Mouse (Mus musculus) ES-E14 (cell line): Measurements from ENCODE around the gene Nid2. TPM values are rescaled to one million over a fixed set of nuclear protein-coding genes. Genes with fewer than 3 reads are reported as not detected.

Experiments used
- DNase-seq: peaks from one replicate; pipeline ENCODE4 v3.0.0-alpha.2; 2013; ENCODE audit warnings: low read depth, low spot score
- H3K27ac ChIP-seq: 2 replicates; pipeline ENCODE4 v1.5.1; 2012; ENCODE audit warnings: low read depth, mild to moderate bottlenecking, low read length, moderate library complexity, mixed read lengths; ENCODE audit not compliant: poor library complexity, insufficient read depth, severe bottlenecking
- H3K36me3 ChIP-seq: 2 replicates; pipeline ENCODE4 v1.6.1; 2012; ENCODE audit warnings: mild to moderate bottlenecking, low read length, moderate library complexity, mixed read lengths; ENCODE audit not compliant: control insufficient read depth, poor library complexity, insufficient read depth, severe bottlenecking
- H3K4me1 ChIP-seq, 2 experiments: fragments of 150-350 bp in 1 of 2; sonication (generic) in 1 of 2; 2 replicates each; pipeline ENCODE4 v1.6.1; 2012; ENCODE audit warnings: low read length in 2 of 2, mild to moderate bottlenecking in 1 of 2, mixed read lengths in 1 of 2; ENCODE audit not compliant: control insufficient read depth in 2 of 2, insufficient read depth in 2 of 2, poor library complexity in 1 of 2
- H3K4me3 ChIP-seq, 2 experiments: fragments of 150-350 bp in 1 of 2; sonication (generic) in 1 of 2; 2 replicates each; pipeline ENCODE4 v1.5.1; 2012; ENCODE audit warnings: low read length in 2 of 2, low read depth in 1 of 2, mild to moderate bottlenecking in 1 of 2, mixed read lengths in 1 of 2; ENCODE audit not compliant: insufficient read depth in 1 of 2, poor library complexity in 1 of 2, severe bottlenecking in 1 of 2
- H3K9ac ChIP-seq: 2 replicates; pipeline ENCODE4 v1.6.1; 2012; ENCODE audit warnings: low read depth, mild to moderate bottlenecking, low read length, mixed read lengths; ENCODE audit not compliant: poor library complexity, insufficient read depth, severe bottlenecking
- H3K9me3 ChIP-seq: fragments of 150-350 bp; sonication (generic); 2 replicates; pipeline ENCODE4 v1.6.1; 2012; ENCODE audit warnings: low read depth, mild to moderate bottlenecking, low read length; ENCODE audit not compliant: control insufficient read depth, insufficient read depth
- CHD2 ChIP-seq: IDR thresholded peaks from 2 replicates; pipeline ENCODE4 v1.6.1; 2014; ENCODE audit warnings: mild to moderate bottlenecking, low read depth, low read length, inconsistent platforms
- HCFC1 ChIP-seq: IDR thresholded peaks from 2 replicates; pipeline ENCODE4 v1.6.1; 2012; ENCODE audit warnings: low read length, inconsistent platforms, borderline replicate concordance; ENCODE audit not compliant: insufficient read depth
- MAFK ChIP-seq: IDR thresholded peaks from 2 replicates; pipeline ENCODE4 v1.6.1; 2014; ENCODE audit warnings: mild to moderate bottlenecking, low read depth, low read length, inconsistent platforms; ENCODE audit not compliant: insufficient read depth
- ZC3H11A ChIP-seq: IDR thresholded peaks from 2 replicates; pipeline ENCODE4 v1.6.1; 2012; ENCODE audit warnings: low read depth, mild to moderate bottlenecking, inconsistent platforms, low read length, borderline replicate concordance
- ZNF384 ChIP-seq: IDR thresholded peaks from 2 replicates; pipeline ENCODE4 v1.6.1; 2012; ENCODE audit warnings: low read depth, low read length, inconsistent platforms
- in situ Hi-C, 2 experiments: fragments of 600-800 bp; cut with MboI; formaldehyde crosslinking; loops; one replicate each; pipeline ENCODE4 v1.15.1; 2025; ENCODE audit warnings: low sequenced_read_pairs in 2 of 2, inconsistent platforms in 1 of 2; ENCODE audit not compliant: unreplicated experiment in 2 of 2
- total RNA-seq: library from RNA; depleted of rRNA; stranded (reverse); fragments of 300-350 nt; gene quantifications from 2 replicates; pipeline ENCODE4 v1.2.3, GENCODE M21; 2012

Gene Nid2
- total RNA-seq, 1 experiment: 399 TPM

DNA sequence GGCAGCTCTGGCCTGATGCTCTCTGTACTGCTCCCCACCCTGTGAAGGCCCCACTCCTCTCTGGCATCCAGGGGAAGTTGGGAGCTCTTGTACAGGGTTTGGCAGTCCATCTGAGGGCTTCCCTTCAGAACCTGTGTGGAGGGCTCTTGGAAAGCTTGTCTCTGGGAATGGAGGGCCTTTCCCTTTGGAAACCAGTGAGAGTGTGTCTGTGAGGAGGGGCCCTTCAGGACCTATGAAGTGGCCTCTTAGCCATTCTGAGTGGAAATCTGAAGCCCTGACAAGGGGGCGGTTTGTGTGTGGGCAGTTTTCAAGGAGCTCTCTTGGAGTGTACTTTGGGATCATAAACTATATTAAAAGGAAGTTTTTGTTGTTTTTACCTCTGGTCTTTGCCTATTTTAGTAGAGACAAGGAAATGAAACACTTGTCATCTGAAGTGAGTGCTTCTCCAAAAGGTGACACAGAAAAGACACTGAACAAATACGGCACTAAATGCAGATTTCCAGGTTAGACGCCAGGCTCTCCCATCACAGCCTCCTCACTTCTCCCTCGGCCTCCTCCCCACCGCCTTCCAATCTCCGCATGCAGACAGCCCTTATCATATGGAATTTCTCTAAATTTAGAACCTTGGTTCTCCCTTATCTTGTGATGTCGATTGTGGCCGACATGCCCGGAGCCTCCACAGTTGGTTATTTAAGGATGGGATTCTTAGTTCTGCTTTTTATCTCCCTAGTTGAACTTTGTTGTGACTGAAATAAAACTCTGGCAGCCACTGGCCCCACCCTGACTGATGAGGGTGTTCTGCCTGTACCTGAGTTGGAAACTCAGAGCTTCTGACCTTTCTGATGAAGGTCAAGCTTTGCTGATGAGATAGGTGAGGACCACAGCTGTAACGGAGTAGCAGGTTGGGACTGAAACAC is 8.5 kb downstream of the Nid2 start:
- H3K4me1 ChIP-seq: peaks cover 0 to 36% of the 10 kb centered on the region in 2 experiments

DNA sequence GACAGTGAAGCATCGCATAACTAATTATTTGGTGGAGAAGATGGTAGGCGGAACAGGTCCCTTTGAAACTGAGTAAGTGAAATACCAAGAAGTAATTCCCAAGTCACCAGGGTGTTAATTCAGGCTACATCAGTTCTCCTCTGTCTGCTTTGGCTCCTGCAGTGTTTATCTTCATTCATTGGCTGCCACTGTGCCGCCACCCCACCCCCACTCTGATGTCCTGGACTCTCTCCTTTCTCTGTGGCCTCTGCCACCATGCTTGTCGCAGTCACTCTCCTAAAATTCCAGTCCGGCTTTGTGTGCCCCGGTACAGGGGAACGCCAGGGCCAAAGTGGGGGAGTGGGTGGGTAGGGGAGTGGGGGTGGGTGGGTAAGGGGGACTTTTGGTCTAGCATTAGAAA is 9.7 kb downstream of the Nid2 start:
- Histone ChIP-seq H3K4me1 (peaks cover 0 to 31% of the 10 kb centered on the region in 2 experiments), H3K36me3 (peaks cover 60% of the 10 kb centered on the region), H3K9ac (no peak overlapping the region), H3K27ac (no peak overlapping the region), H3K9me3 (no peaks in the 10 kb centered on the region), H3K4me3 (no peak overlapping the region)
- in situ Hi-C loops: loop anchor here in 1 of 2 experiments (25.0 kb wide), 2 partner anchors 98 to 227 kb away; partner anchors contain the start of gene Gng2
- TF ChIP-seq MAFK (no peak), CHD2 (no peak), HCFC1 (no peak), ZC3H11A (no peak), ZNF384 (no peak)
- no peak for DNase-seq

More for the DNA sequence above, 8.5 kb downstream of the Nid2 start:
- H3K9me3 ChIP-seq: no peaks in the 10 kb centered on the region
- H3K4me3 ChIP-seq: no peak overlapping the region
- H3K36me3 ChIP-seq: peaks cover 57% of the 10 kb centered on the region
- no peak overlapping the region for H3K9ac ChIP-seq
- no peak for TF ChIP-seq ZNF384
- TF ChIP-seq MAFK: no peak
- no peak for TF ChIP-seq HCFC1
- TF ChIP-seq ZC3H11A: no peak
- no peak for TF ChIP-seq CHD2
- DNase-seq: no peak
- in situ Hi-C loops: loop anchor here in 1 of 2 experiments (10.0 to 25.0 kb wide), 3 partner anchors 45 to 228 kb away; partner anchors contain the start of gene Gng2
- H3K27ac ChIP-seq: no peak overlapping the region

DNA sequence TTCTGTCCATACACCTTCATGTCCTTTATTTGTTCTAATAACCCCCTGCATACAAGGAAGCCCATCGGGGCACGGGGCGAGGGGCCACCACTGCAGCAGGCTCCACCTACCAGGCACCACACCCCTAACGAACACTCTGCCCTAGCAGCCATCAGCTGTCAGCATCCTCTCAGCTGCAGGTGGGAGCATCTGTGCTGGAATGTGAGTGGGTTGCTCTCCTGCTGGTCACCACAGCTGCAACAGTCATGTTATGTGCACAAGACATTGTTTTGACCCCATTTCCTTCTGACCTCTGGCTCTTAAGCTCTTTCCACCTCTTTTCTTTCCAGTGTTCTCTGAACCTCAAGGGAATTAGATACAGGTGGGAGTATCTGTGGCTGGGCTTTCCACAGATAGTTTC is 10.9 kb downstream of the Nid2 start:
- in situ Hi-C loops: loop anchor here in 1 of 2 experiments (25.0 kb wide), 2 partner anchors 100 to 225 kb away; partner anchors contain the start of gene Gng2
- TF ChIP-seq MAFK: no peak
- TF ChIP-seq HCFC1: no peak
- TF ChIP-seq ZNF384: no peak
- TF ChIP-seq ZC3H11A: no peak
- no peak for TF ChIP-seq CHD2
- H3K4me1 ChIP-seq: peaks cover 0 to 31% of the 10 kb centered on the region in 2 experiments

GRCm38 (mm10) chr14:19763527-19763926 is 12.5 kb downstream of the Nid2 start:
- Histone ChIP-seq H3K4me3 (no peak overlapping the region), H3K27ac (no peak overlapping the region), H3K36me3 (peaks cover 65% of the 10 kb centered on the region), H3K9ac (no peak overlapping the region), H3K9me3 (no peaks in the 10 kb centered on the region), H3K4me1 (peaks cover 0 to 27% of the 10 kb centered on the region in 2 experiments)
- no peak for DNase-seq
- TF ChIP-seq ZC3H11A (no peak), ZNF384 (no peak), CHD2 (no peak), HCFC1 (no peak), MAFK (no peak)
- in situ Hi-C loops: loop anchor here in 1 of 2 experiments (25.0 kb wide), 2 partner anchors 101 to 224 kb away; partner anchors contain the start of gene Gng2

More for the DNA sequence above, 10.9 kb downstream of the Nid2 start:
- Histone ChIP-seq H3K27ac (no peak overlapping the region), H3K9me3 (no peaks in the 10 kb centered on the region), H3K36me3 (peaks cover 61% of the 10 kb centered on the region), H3K4me3 (no peak overlapping the region), H3K9ac (no peak overlapping the region)
- no peak for DNase-seq
